Mouse (Mus musculus): ENCODE results near the gene Rbfox1. TPM values are rescaled to one million over a fixed set of nuclear protein-coding genes. Genes with fewer than 3 reads are reported as not detected.

Rbfox1 gene
- total RNA-seq, 2 experiments from 2014 or later, result 81.5 to 93.4 TPM

DNA sequence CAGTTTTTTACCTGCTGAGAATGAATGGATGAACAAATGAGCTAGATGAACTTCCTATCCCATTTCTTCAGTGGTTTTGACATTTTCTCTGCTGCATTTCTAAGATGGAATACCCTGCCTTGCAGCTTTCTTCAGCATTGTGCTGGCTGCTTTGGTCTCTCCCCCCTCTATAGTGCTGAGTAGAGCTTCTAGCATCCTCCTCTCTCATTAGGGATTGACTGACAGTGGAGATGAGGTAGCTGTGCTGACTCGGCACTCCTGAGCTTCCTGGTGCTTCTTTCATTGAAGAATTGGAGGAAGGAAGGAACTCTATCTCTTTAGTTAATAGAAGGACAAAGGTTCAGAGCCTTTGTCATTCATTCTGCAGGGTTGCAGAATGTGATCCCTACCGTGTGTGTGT, 89.0 kb downstream of the Rbfox1 start:
- DNase-seq (ENCODE audit: low spot score in 2 of 2), result no peak

GRCm38 (mm10) chr16:5992045-5993011, 107.2 kb downstream of the Rbfox1 start:
- DNase-seq (ENCODE audit: low spot score in 2 of 2), result no peak

DNA sequence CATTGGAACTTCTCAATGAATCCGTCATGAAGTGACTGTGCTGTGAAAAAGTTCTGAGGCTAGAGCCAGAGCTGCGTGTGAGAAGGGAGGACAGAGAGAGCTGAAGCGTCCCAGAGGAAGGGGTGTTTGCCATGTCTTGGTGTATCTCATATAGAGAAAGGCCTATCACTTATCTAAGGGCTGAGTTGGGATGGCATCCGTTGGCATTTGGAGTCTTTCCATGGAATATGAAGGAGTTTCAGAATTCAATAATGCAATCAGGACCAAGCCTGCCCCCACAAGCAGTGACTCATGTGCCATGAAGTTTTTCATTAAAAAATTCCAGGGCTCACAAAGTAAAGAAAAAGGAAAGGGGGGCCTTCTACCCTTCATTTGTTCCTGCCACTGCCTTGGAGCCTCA, 112.0 kb downstream of the Rbfox1 start:
- DNase-seq (ENCODE audit: low spot score in 2 of 2), result no peak

- no peak for DNase-seq (ENCODE audit: low spot score in 2 of 2)
These were observed 112.5 kb downstream of the Rbfox1 start for GRCm38 (mm10) chr16:5997651-5998050.

DNA sequence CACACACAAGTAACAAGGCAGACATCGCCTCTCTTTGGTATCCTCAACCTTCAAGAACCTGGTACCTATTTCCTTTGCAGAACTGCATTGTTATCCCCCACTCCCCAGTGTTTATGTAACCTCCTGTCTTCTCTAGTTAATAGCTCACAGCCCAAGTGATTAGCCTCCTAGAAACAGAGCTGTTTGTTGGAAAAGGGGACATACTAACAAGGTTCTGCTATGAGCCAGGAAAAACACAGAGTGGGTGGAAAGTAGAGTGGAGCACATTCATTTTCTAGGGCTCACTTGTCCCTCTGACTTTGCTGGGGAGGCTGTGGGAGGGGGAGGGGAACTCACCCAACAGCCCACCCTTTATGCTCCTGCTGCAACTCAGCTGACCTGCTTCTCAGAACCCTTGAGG, 114.9 kb downstream of the Rbfox1 start:
- DNase-seq (ENCODE audit: low spot score in 2 of 2), result no peak

DNA sequence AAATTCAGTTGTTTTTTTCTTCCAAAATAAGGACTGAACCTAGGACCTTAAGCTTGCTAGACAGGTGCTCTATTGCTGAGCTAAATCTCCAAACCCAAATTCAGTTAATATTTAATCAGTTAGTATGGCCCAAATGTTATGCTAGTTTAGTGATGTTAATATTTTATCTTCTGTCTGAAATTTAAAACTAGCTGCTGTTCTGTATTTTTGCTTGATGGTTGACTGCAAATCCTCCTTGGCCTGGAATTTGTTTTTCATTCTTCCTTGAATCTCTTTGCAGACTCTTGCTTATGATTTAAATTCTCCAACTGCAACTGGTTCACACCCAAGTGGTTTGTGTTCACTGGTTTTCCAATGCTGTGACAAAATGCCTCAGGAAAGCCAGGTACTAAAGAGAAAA, 121.8 kb downstream of the Rbfox1 start:
- DNase-seq (ENCODE audit: low spot score in 2 of 2), result no peak

DNA sequence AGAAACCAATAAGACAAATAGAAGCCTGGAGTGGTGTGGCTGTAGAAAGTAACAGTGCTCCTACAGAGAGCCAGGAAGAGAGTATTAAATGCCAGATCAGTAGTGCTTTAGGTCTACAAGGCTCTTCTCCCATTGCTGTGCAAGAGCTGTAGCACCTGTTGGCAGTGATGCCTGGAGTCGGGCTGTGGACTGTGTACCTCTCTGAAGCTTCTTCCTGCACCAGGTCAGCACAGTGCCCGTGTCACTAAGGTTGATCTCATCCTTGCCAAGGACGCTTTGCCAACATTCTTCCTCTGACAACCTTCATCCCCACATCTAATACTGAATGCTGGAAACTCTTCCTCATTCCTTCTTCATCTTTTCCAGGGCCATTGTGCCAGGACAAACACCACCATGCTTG, 127.7 kb downstream of the Rbfox1 start:
- no peak for DNase-seq (ENCODE audit: low spot score in 2 of 2)

DNA sequence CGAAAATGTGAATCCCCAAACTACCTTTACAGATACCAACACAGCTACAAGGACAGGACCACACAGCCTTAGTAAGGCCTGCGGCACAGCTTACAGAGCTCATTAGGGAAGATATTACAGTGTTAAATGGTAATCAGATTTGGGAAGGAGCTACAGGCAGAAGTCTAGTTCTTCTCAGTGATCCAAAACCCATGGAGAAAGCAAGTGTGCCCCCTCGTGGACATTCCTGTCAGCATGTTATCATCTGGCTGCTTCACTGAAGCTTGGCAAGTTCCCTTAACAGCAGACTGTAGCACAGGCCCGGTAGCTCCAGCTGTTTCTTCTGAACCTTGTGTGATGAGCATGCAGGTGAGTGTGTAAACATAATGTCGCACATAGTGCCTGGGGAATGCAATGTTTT, 133.5 kb downstream of the Rbfox1 start:
- peak in 1 of 2 experiments; percentile 50 for DNase-seq (ENCODE audit: low spot score in 2 of 2)

GRCm38 (mm10) chr16:6019361-6019760, 134.2 kb downstream of the Rbfox1 start:
- DNase-seq (ENCODE audit: low spot score in 2 of 2), result no peak

DNA sequence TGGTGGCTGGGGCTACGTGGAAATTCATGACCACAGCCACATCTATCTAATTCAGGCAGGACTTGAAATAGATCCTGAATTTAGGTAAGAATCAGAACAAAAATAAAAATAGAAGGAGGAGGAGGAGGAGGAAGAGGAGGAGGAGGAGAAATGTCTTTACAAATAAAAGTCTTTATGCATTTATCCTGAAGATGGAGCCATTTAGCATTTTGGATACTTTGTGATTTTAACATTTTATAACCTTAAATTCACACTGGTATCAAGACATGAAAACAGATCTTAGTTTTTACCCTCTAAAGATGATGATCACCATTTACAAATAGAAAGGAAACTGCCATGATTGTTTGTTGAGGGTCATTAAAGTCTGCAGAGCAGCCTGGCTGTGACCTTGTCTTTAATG, 146.1 kb downstream of the Rbfox1 start:
- DNase-seq (ENCODE audit: low spot score in 2 of 2), result no peak

GRCm38 (mm10) chr16:6032563-6032962, 147.4 kb downstream of the Rbfox1 start:
- DNase-seq (ENCODE audit: low spot score in 2 of 2), result no peak

- DNase-seq (ENCODE audit: low spot score in 2 of 2), result no peak
These were observed 149.7 kb downstream of the Rbfox1 start for GRCm38 (mm10) chr16:6034876-6035275.

DNA sequence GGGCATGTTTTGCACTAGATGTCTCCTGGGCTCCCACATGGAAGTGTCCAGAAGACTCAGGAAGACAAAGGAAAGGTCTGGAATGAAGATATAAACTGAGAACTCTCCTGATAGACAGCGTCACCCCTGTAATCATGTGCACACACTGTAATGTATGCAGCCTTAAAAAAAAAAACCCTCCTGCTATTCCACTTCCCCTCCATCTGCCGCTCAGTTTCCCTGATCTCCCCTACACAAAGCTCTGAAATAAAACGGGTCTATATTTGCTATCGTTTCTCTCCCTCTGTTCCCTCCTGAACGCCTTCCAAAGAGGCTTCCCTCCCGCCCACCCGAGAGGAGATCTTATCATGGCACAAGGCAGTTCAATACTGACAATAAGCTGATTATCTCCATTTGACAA, 151.9 kb downstream of the Rbfox1 start:
- no peak for DNase-seq (ENCODE audit: low spot score in 2 of 2)

DNA sequence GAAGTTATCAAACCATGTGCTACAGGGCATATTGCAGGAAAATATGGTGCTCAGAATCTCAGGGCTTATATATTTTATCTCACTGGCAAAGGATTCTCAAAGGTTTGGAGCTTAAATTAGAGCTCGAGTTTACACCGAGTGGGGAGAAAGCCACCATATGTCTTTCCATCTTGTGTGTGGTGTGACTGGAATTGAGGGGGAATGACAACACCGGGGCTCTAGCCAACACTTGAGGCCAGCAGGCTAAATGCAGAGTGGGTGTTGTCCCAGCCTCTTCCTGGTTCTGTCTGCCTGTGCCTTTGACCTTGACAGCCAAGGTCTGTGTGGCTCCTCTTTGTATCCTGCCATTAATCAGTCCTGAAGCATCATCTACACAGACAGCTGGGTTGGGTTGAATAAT, 157.6 kb downstream of the Rbfox1 start:
- DNase-seq (ENCODE audit: low spot score in 2 of 2), result no peak

DNA sequence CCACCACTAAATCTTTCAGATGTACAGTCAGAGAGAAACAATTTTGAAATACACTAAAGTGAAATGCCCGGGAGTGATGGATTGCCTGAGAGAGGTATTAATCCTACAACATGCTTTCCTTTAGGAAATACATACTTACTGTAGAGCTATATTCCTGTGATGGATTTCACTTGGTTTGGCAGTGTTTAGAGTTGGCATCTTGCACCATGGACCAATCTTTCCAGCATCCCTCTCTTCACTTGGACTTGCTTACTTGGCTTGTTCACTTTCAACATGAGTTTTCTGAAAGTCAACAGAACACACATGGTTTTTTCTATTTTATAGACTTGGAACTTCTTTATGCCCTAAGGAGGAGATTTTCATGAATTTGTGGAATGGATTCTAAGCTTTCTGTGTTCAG, 163.4 kb downstream of the Rbfox1 start:
- no peak for DNase-seq (ENCODE audit: low spot score in 2 of 2)

DNA sequence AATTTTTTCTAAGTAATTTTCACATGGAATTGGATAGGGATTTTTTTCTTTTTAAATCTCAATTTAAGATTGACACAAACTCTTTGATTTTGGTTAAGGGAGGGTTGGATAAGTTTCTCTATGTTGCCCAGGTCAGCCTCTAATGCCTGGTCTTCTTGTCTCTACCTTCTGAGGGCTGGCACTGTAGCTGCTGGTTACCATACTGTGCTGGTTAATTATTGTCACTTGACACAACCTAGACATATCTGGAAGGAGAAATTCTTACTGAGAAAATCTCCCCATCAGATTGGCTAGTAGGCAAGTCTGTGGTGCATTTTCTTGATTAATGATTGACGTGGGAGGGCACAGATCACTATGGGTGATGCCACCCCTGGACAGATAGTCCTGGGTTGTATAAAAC, 177.3 kb downstream of the Rbfox1 start:
- DNase-seq (ENCODE audit: low spot score in 2 of 2), result no peak

- no peak for DNase-seq (ENCODE audit: low spot score in 2 of 2)
These were observed 180.3 kb downstream of the Rbfox1 start for GRCm38 (mm10) chr16:6065481-6065880.

- no peak for DNase-seq (ENCODE audit: low spot score in 2 of 2)
These were observed 190.4 kb downstream of the Rbfox1 start for GRCm38 (mm10) chr16:6075442-6076050.

- no peak for DNase-seq (ENCODE audit: low spot score in 2 of 2)
These were observed 193.9 kb downstream of the Rbfox1 start for GRCm38 (mm10) chr16:6079017-6079416.

- DNase-seq (ENCODE audit: low spot score in 2 of 2), result no peak
These were observed 199.7 kb downstream of the Rbfox1 start for GRCm38 (mm10) chr16:6084701-6085365.

- DNase-seq (ENCODE audit: low spot score in 2 of 2), result no peak
These were observed 201.0 kb downstream of the Rbfox1 start for GRCm38 (mm10) chr16:6086200-6086599.
